Mouse (Mus musculus) liver, embryonic 12.5 days (tissue): ENCODE measurements around the gene Acoxl. TPM values are rescaled to one million over a fixed set of nuclear protein-coding genes. Genes with fewer than 3 reads are reported as not detected.

Source experiments
- ATAC-seq: fragments of 200-750 bp; cut with Nextera tagmentation; 2 replicates; pipeline ENCODE4 v1.8.0; 2017; ENCODE audit warnings: moderate number of reproducible peaks, mild to moderate bottlenecking, moderate library complexity
- H3K27ac ChIP-seq: fragments of 300-500 bp; sonication (generic); 2 replicates; pipeline ENCODE4 v1.5.1; 2016; ENCODE audit warnings: mild to moderate bottlenecking
- H3K27me3 ChIP-seq: fragments of 300-500 bp; sonication (generic); replicated peaks from 2 replicates; pipeline ENCODE4 v1.6.1; 2016; ENCODE audit warnings: mild to moderate bottlenecking, moderate library complexity
- H3K36me3 ChIP-seq: fragments of 300-500 bp; sonication (generic); 2 replicates; pipeline ENCODE4 v1.6.1; 2016; ENCODE audit warnings: mild to moderate bottlenecking, moderate library complexity
- H3K4me1 ChIP-seq: fragments of 300-500 bp; sonication (generic); 2 replicates; pipeline ENCODE4 v1.6.1; 2016
- H3K4me2 ChIP-seq: fragments of 300-500 bp; sonication (generic); 2 replicates; pipeline ENCODE4 v1.6.1; 2016; ENCODE audit warnings: mild to moderate bottlenecking, moderate library complexity
- H3K4me3 ChIP-seq: fragments of 300-500 bp; sonication (generic); 2 replicates; pipeline ENCODE4 v1.5.1; 2016; ENCODE audit warnings: mild to moderate bottlenecking, moderate library complexity
- H3K9ac ChIP-seq: fragments of 300-500 bp; sonication (generic); 2 replicates; pipeline ENCODE4 v1.6.1; 2016; ENCODE audit warnings: mild to moderate bottlenecking, moderate library complexity
- H3K9me3 ChIP-seq: fragments of 300-500 bp; sonication (generic); replicated peaks from 2 replicates; pipeline ENCODE4 v1.6.1; 2016; ENCODE audit warnings: mild to moderate bottlenecking, moderate library complexity
- WGBS: fragments of 180-500 bp; shearing (Covaris S2); methylation state at CpG from one replicate; pipeline ENCODE4 v1.1.7; 2016; ENCODE audit not compliant: insufficient replicate concordance; 5-methylcytosine and 5-hydroxymethylcytosine counted together
- polyA plus RNA-seq: library from polyadenylated mRNA; unstranded; fragments of >200 nt; fragmentation: Nextera tagmentation; extraction: Ambion mirVana; gene quantifications from 2 replicates; pipeline ENCODE4 v1.2.1, GENCODE M21; 2016

The Acoxl gene
- polyA plus RNA-seq, result 0.10 TPM in 1 of 2 replicates, not detected in the other

- Histone ChIP-seq H3K9ac (no peak within 1 kb of the TSS), H3K36me3 (no peaks in the 10 kb centered on the region), H3K4me1 (no peaks in the 10 kb centered on the region), H3K4me2 (no peak within 1 kb of the TSS), H3K9me3 (no peaks in the 10 kb centered on the region), H3K27me3 (peaks cover 74% of the 10 kb centered on the region), H3K27ac (no peak within 1 kb of the TSS), H3K4me3 (no peak within 1 kb of the TSS)
- no peak for ATAC-seq
- 51% methylated on average over 7 of the region's 7 CpGs for WGBS
Observed at GRCm38 (mm10) chr2:127838576-127838975, at the start of gene Acoxl. Gene Acoxl (plus strand): TSS chr2:127838876.

DNA sequence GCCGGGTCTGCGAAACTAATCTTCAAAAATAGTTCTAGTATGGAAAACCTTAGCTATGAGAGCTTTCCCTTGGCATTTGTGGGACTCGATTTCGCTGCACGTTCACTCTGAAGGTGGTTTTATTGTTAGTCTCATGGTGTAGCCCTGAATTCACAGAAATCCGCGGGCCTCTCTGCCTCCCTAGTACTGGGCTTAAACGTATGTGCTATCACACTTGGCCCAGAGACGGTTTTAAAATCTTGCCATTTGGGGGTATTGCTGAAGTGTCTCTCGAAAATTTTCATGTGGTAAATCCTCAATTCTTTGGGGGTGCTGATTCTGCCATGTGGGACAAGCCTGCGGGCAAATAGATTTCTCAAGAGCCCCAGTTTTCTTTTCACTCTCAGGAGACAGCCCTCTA, 49.5 kb upstream of the Acoxl start:
- Histone ChIP-seq H3K27ac (peak overlapping the region; percentile 70), H3K4me3 (peak overlapping the region; percentile 77), H3K9me3 (no peaks in the 10 kb centered on the region), H3K9ac (peak overlapping the region; percentile 80), H3K4me1 (peaks cover 31% of the 10 kb centered on the region), H3K36me3 (no peaks in the 10 kb centered on the region), H3K27me3 (no peaks in the 10 kb centered on the region), H3K4me2 (peak overlapping the region; percentile 77)
- WGBS, result 6% methylated on average over 11 of the region's 11 CpGs
- ATAC-seq, result peak; percentile 58

DNA sequence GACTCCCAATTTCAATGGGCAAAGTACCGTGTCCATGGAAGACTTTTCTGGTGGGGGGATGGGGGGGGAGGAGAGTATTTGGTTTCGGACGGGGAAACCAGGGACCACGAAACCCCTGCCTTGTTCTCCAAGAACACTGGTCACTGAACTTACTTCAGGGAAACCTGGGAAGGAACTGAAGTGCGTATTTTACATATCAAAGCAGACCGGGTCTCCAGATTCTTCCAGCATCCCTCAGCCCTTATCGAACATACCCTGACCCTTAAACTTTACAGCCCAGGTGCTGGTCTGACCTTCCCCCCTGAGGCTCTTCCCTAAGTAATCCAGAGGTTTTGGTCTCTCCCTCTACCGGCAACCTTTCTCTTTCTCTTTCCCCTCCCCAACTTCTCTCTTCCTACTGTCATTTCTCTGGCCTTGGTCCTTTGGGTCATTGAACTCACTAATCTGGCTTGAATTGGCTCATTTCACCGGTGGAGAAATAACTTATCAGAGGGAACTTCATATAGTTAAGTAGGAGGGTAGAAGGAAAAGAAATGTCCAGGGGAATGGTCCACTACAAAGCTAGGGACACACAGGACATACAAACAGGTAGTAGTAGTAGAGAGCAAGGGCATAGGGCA, 48.9 kb upstream of the Acoxl start:
- H3K9me3 ChIP-seq, result no peaks in the 10 kb centered on the region
- H3K36me3 ChIP-seq, result no peaks in the 10 kb centered on the region
- H3K4me3 ChIP-seq, result peak overlapping the region; percentile 77
- H3K4me2 ChIP-seq, result peak overlapping the region; percentile 77
- no peak for ATAC-seq
- H3K4me1 ChIP-seq, result peaks cover 31% of the 10 kb centered on the region
- no peaks in the 10 kb centered on the region for H3K27me3 ChIP-seq
- 0 out of 2 replicates have a peak overlapping the region, but pooled peaks have one; percentile 70 for H3K27ac ChIP-seq
- 28% methylated on average over 9 of the region's 9 CpGs for WGBS
- H3K9ac ChIP-seq, result peak overlapping the region; percentile 80

GRCm38 (mm10) chr2:127791919-127792603, 46.6 kb upstream of the Acoxl start, which contains the start of gene Mtln:
Gene Mtln (minus strand): TSS chr2:127792488.
- peak within 1 kb of the TSS; percentile 81 for H3K4me3 ChIP-seq
- H3K4me2 ChIP-seq, result peak within 1 kb of the TSS; percentile 77
- 2% methylated on average over 37 of the region's 37 CpGs for WGBS
- peak; percentile 92 for ATAC-seq
- no peaks in the 10 kb centered on the region for H3K9me3 ChIP-seq
- H3K9ac ChIP-seq, result peak within 1 kb of the TSS; percentile 83
- H3K27ac ChIP-seq, result peak within 1 kb of the TSS; percentile 86
- no peaks in the 10 kb centered on the region for H3K36me3 ChIP-seq
- H3K4me1 ChIP-seq, result peaks cover 31% of the 10 kb centered on the region
- H3K27me3 ChIP-seq, result no peaks in the 10 kb centered on the region

GRCm38 (mm10) chr2:127831401-127832102, 7.1 kb upstream of the Acoxl start, which contains the start of gene Bub1:
Gene Bub1 (minus strand): TSS chr2:127831865.
- H3K27ac ChIP-seq, result peak within 1 kb of the TSS; percentile 73
- peak; percentile 98 for ATAC-seq
- H3K4me1 ChIP-seq, result peaks cover 15% of the 10 kb centered on the region
- peaks cover 17% of the 10 kb centered on the region for H3K36me3 ChIP-seq
- H3K4me3 ChIP-seq, result peak within 1 kb of the TSS; percentile 91
- H3K9me3 ChIP-seq, result no peaks in the 10 kb centered on the region
- H3K27me3 ChIP-seq, result peaks cover 8% of the 10 kb centered on the region
- peak within 1 kb of the TSS; percentile 84 for H3K4me2 ChIP-seq
- WGBS, result under 1% methylated on average over 56 of the region's 56 CpGs
- peak within 1 kb of the TSS; percentile 85 for H3K9ac ChIP-seq

GRCm38 (mm10) chr2:127832103-127832832, 6.4 kb upstream of the Acoxl start:
- peaks cover 12% of the 10 kb centered on the region for H3K36me3 ChIP-seq
- peak overlapping the region; percentile 27 for H3K27ac ChIP-seq
- WGBS, result 34% methylated on average over 11 of the region's 11 CpGs
- peak overlapping the region; percentile 84 for H3K4me2 ChIP-seq
- peaks cover 13% of the 10 kb centered on the region for H3K27me3 ChIP-seq
- ATAC-seq, result 0 out of 2 replicates have a peak, but pooled peaks have one; percentile 13
- H3K4me1 ChIP-seq, result peaks cover 15% of the 10 kb centered on the region
- H3K4me3 ChIP-seq, result peak overlapping the region; percentile 91
- no peaks in the 10 kb centered on the region for H3K9me3 ChIP-seq
- peak overlapping the region; percentile 66 for H3K9ac ChIP-seq

GRCm38 (mm10) chr2:127832833-127833190, 5.9 kb upstream of the Acoxl start:
- ATAC-seq, result no peak
- 16% methylated on average over 2 of the region's 2 CpGs for WGBS

GRCm38 (mm10) chr2:127839425-127839824, 749 bp downstream of the Acoxl start:
- H3K4me2 ChIP-seq, result no peak overlapping the region
- H3K4me3 ChIP-seq, result no peak overlapping the region
- no peak overlapping the region for H3K27ac ChIP-seq
- no peaks in the 10 kb centered on the region for H3K9me3 ChIP-seq
- ATAC-seq, result no peak
- no peak overlapping the region for H3K9ac ChIP-seq
- no peaks in the 10 kb centered on the region for H3K36me3 ChIP-seq
- H3K27me3 ChIP-seq, result peaks cover 71% of the 10 kb centered on the region
- no peaks in the 10 kb centered on the region for H3K4me1 ChIP-seq
- 20% methylated on average over 11 of the region's 11 CpGs for WGBS

More at GRCm38 (mm10) chr2:127832833-127833190, 5.9 kb upstream of the Acoxl start:
- H3K4me1 ChIP-seq, result peaks cover 15% of the 10 kb centered on the region
- H3K4me2 ChIP-seq, result peak overlapping the region; percentile 84
- peaks cover 11% of the 10 kb centered on the region; the same call in 1 of the 2 replicates for H3K36me3 ChIP-seq
- no peaks in the 10 kb centered on the region for H3K9me3 ChIP-seq
- H3K4me3 ChIP-seq, result no peak overlapping the region
- no peak overlapping the region for H3K27ac ChIP-seq
- no peak overlapping the region for H3K9ac ChIP-seq
- peaks cover 19% of the 10 kb centered on the region for H3K27me3 ChIP-seq

GRCm38 (mm10) chr2:127841402-127841801, 2.7 kb downstream of the Acoxl start:
- H3K9me3 ChIP-seq, result no peaks in the 10 kb centered on the region
- H3K36me3 ChIP-seq, result no peaks in the 10 kb centered on the region
- ATAC-seq, result no peak
- no peaks in the 10 kb centered on the region for H3K4me1 ChIP-seq
- no peak overlapping the region for H3K9ac ChIP-seq
- peaks cover 68% of the 10 kb centered on the region for H3K27me3 ChIP-seq
- no peak overlapping the region for H3K4me3 ChIP-seq
- no peak overlapping the region for H3K27ac ChIP-seq
- WGBS, result 55% methylated on average over 1 of the region's 1 CpGs
- no peak overlapping the region for H3K4me2 ChIP-seq

GRCm38 (mm10) chr2:127842421-127842820, 3.7 kb downstream of the Acoxl start:
- WGBS, result 50% methylated on average over 3 of the region's 3 CpGs
- no peak overlapping the region for H3K4me2 ChIP-seq
- no peak for ATAC-seq
- no peak overlapping the region for H3K4me3 ChIP-seq
- H3K27ac ChIP-seq, result no peak overlapping the region
- H3K9ac ChIP-seq, result no peak overlapping the region
- no peaks in the 10 kb centered on the region for H3K4me1 ChIP-seq
- no peaks in the 10 kb centered on the region for H3K9me3 ChIP-seq
- H3K27me3 ChIP-seq, result peaks cover 60% of the 10 kb centered on the region
- no peaks in the 10 kb centered on the region for H3K36me3 ChIP-seq

- no peaks in the 10 kb centered on the region for H3K4me1 ChIP-seq
- no peaks in the 10 kb centered on the region for H3K36me3 ChIP-seq
- H3K9ac ChIP-seq, result no peak overlapping the region
- H3K4me3 ChIP-seq, result no peak overlapping the region
- peaks cover 32% of the 10 kb centered on the region for H3K27me3 ChIP-seq
- H3K27ac ChIP-seq, result no peak overlapping the region
- no peaks in the 10 kb centered on the region for H3K9me3 ChIP-seq
- no peak for ATAC-seq
- WGBS, result 36% methylated on average over 7 of the region's 7 CpGs
- no peak overlapping the region for H3K4me2 ChIP-seq
Observed at GRCm38 (mm10) chr2:127845346-127845982, 6.8 kb downstream of the Acoxl start.
